Mouse (Mus musculus): ENCODE data around the gene Smox.
"Not testable (repeated sequence)": the region's sequence is repeated elsewhere in the genome, so short reads cannot be mapped to it uniquely, and the experiment has no call there.

Smox gene

GRCm38 (mm10) chr2:131491196-131491595 lies at the start of gene Smox:
TSS of gene Smox (plus strand) at chr2:131491496.
- no peak for DNase-seq (ENCODE audit: low read depth)

- DNase-seq (ENCODE audit: low read depth): no peak
These were observed 48.0 kb upstream of the Smox start for GRCm38 (mm10) chr2:131443084-131443890.

- no peak for DNase-seq (ENCODE audit: low read depth)
These were observed 47.5 kb upstream of the Smox start for GRCm38 (mm10) chr2:131443891-131444190.

- no peak for DNase-seq (ENCODE audit: low read depth)
These were observed 44.8 kb upstream of the Smox start for GRCm38 (mm10) chr2:131446416-131446982.

- DNase-seq (ENCODE audit: low read depth): no peak
These were observed 43.5 kb upstream of the Smox start for GRCm38 (mm10) chr2:131447566-131448330.

GRCm38 (mm10) chr2:131448353-131448752 lies 42.9 kb upstream of the Smox start:
- DNase-seq (ENCODE audit: low read depth): no peak

GRCm38 (mm10) chr2:131449720-131450119 lies 41.6 kb upstream of the Smox start:
- no peak for DNase-seq (ENCODE audit: low read depth)

GRCm38 (mm10) chr2:131450491-131450890 lies 40.8 kb upstream of the Smox start:
- DNase-seq (ENCODE audit: low read depth): no peak

- DNase-seq (ENCODE audit: low read depth): no peak
These were observed 33.6 kb upstream of the Smox start for GRCm38 (mm10) chr2:131457728-131458127.

- no peak for DNase-seq (ENCODE audit: low read depth)
These were observed 30.2 kb upstream of the Smox start for GRCm38 (mm10) chr2:131460946-131461682.

GRCm38 (mm10) chr2:131462991-131463390 lies 28.3 kb upstream of the Smox start:
- DNase-seq (ENCODE audit: low read depth): no peak

GRCm38 (mm10) chr2:131464147-131464546 lies 27.1 kb upstream of the Smox start:
- no peak for DNase-seq (ENCODE audit: low read depth)

- no peak for DNase-seq (ENCODE audit: low read depth)
These were observed 24.6 kb upstream of the Smox start for GRCm38 (mm10) chr2:131466732-131467131.

GRCm38 (mm10) chr2:131469916-131470315 lies 21.4 kb upstream of the Smox start:
- DNase-seq (ENCODE audit: low read depth): no peak

- no peak for DNase-seq (ENCODE audit: low read depth)
These were observed 17.5 kb upstream of the Smox start for GRCm38 (mm10) chr2:131473749-131474148.

GRCm38 (mm10) chr2:131477105-131477504 lies 14.2 kb upstream of the Smox start:
- not testable (repeated sequence) for DNase-seq (ENCODE audit: low read depth)

- DNase-seq (ENCODE audit: low read depth): no peak
These were observed 13.4 kb upstream of the Smox start for GRCm38 (mm10) chr2:131477917-131478316.

- DNase-seq (ENCODE audit: low read depth): no peak
These were observed 12.9 kb upstream of the Smox start for GRCm38 (mm10) chr2:131478349-131478748.

GRCm38 (mm10) chr2:131478916-131479315 lies 12.4 kb upstream of the Smox start:
- DNase-seq (ENCODE audit: low read depth): no peak

GRCm38 (mm10) chr2:131481733-131482132 lies 9.6 kb upstream of the Smox start:
- no peak for DNase-seq (ENCODE audit: low read depth)

- DNase-seq (ENCODE audit: low read depth): no peak
These were observed 8.8 kb upstream of the Smox start for GRCm38 (mm10) chr2:131482478-131482877.

GRCm38 (mm10) chr2:131483562-131483961 lies 7.7 kb upstream of the Smox start:
- no peak for DNase-seq (ENCODE audit: low read depth)

Measured in c-Kit-positive CD71-negative TER-119-negative erythroid progenitor cells, embryonic 14.5 days (primary cell).